Comparison of ENCODE assay signal across 26 mouse cellular contexts in the genomic region with DNA sequence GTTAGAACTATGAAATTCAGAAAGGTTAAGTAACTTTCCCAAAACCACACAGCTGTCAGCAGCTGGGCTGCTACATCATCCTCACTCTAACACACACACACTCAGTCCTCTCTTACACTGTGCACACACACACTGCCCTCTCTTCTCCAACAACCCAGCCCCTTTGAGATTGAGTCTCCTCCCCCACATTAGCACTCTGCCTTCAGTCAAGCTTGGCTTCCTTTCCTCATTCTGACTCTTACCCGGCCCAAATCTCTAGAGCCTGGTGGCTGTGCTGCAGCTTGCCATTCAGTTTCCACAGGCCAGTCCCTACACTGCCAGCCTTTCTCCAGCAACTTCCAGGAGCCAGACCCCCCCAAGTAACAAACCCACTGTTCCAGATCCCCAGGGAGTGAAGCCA.
DNase-seq lines count a peak whose midpoint lies in the region; ATAC-seq and TF ChIP-seq lines count a peak whose summit lies in the region.
"Had no signal": no experiment of that assay in that cellular context is flagged by ENCODE, and none has a peak within 500 bp of the region (broad histone marks: within the 10 kb centered on the region; RNA-seq: fewer than 3 reads in every experiment).

No protein-coding gene starts in this region.

- no peaks in the 10 kb centered on the region for H3K27me3 ChIP-seq in kidney, embryonic 14.5 days (ENCODE audit: control insufficient read depth, insufficient read depth, low read length)
- no peaks in the 10 kb centered on the region for H3K27me3 ChIP-seq in kidney, postnatal 0 days (ENCODE audit: insufficient read depth, low read length)
- H3K27me3 ChIP-seq: embryonic facial prominence, embryonic 13.5 days; hindbrain, embryonic 12.5 days; hindbrain, embryonic 15.5 days; Patski had no signal

- TF ChIP-seq CTCF in kidney, postnatal 0 days (IDR thresholded peaks at IDR 0.05; ENCODE audit: low read depth) = no peak

- no peak overlapping the region for H3K4me2 ChIP-seq in kidney, embryonic 14.5 days (replicated peaks; ENCODE audit: low read depth, low read length)
- H3K4me2 ChIP-seq in kidney, postnatal 0 days (ENCODE audit: low read length) = no peak overlapping the region
- H3K4me2 ChIP-seq: embryonic facial prominence, embryonic 13.5 days; heart, embryonic 11.5 days; hindbrain, embryonic 12.5 days; hindbrain, embryonic 15.5 days had no signal

- H3K4me3 ChIP-seq in kidney, embryonic 14.5 days (ENCODE audit: low read length) = no peak overlapping the region
- no peak overlapping the region for H3K4me3 ChIP-seq in kidney, postnatal 0 days (replicated peaks; ENCODE audit: low read depth, low read length)
- H3K4me3 ChIP-seq: embryonic facial prominence, embryonic 10.5 days; embryonic facial prominence, embryonic 13.5 days; erythroblast, embryonic 14.5 days; gastrocnemius, adult 2 months; hindbrain, embryonic 12.5 days; hindbrain, embryonic 15.5 days had no signal

- WGBS in kidney, embryonic 14.5 days = 12% methylated on average over 1 of the region's 1 CpGs
- 30% methylated on average over 1 of the region's 1 CpGs for whole genome bisulfite sequencing in kidney, postnatal 0 days

- no peak for DNase-seq in kidney, postnatal 4 days
- DNase-seq in kidney, postnatal 0 days (ENCODE audit: low spot score) = peak; percentile 56
- no peak for DNase-seq in kidney, adult 18-20 months
- DNase-seq in adipocyte (ENCODE audit: low spot score) = peak; percentile 54
- no peak for DNase-seq in urinary bladder, adult 2 months (ENCODE audit: low spot score)
- DNase-seq in testis, postnatal 14 days (ENCODE audit: low spot score) = no peak
- DNase-seq: adrenal gland, adult 8-10 months; adrenal gland, postnatal 25 days; cerebellum, adult 11-12 months; cerebellum, adult 8-10 months; cerebellum, postnatal 10 days; cerebellum, postnatal 36 days; embryo, embryonic 11 days; forebrain, postnatal 0 days; gastrocnemius, adult 2 months; gastrocnemius, postnatal 14 days had no signal

- H3K9me3 ChIP-seq in kidney, embryonic 14.5 days (ENCODE audit: control insufficient read depth, low read length) = no peaks in the 10 kb centered on the region
- no peaks in the 10 kb centered on the region for H3K9me3 ChIP-seq in kidney, postnatal 0 days (replicated peaks; ENCODE audit: low read length)
- H3K9me3 ChIP-seq: embryonic facial prominence, embryonic 10.5 days; embryonic facial prominence, embryonic 13.5 days; hindbrain, embryonic 12.5 days; hindbrain, embryonic 15.5 days had no signal

- ATAC-seq in kidney, embryonic 14.5 days (ENCODE audit: low FRiP score, low TSS enrichment) = peak; percentile 26; the same call in 1 of the 2 replicates
- ATAC-seq in kidney, postnatal 0 days (replicated peaks; ENCODE audit: low FRiP score, low read depth) = no peak; the same call in 1 of the 2 replicates
- ATAC-seq: CD4-positive, CD25-positive, alpha-beta regulatory T cell, adult 4 months; forebrain, embryonic 14.5 days; forebrain, postnatal 0 days; Patski had no signal

- peaks cover 31% of the 10 kb centered on the region for H3K4me1 ChIP-seq in kidney, embryonic 14.5 days (ENCODE audit: control insufficient read depth, insufficient read depth, low read length)
- H3K4me1 ChIP-seq in kidney, postnatal 0 days (replicated peaks; ENCODE audit: insufficient read depth, low read length) = peaks cover 16% of the 10 kb centered on the region

- H3K9ac ChIP-seq in kidney, embryonic 14.5 days (ENCODE audit: low read depth, low read length) = no peak overlapping the region
- H3K9ac ChIP-seq in kidney, postnatal 0 days (ENCODE audit: low read depth, low read length) = no peak overlapping the region
- H3K9ac ChIP-seq: embryonic facial prominence, embryonic 13.5 days; forebrain, postnatal 0 days; hindbrain, embryonic 12.5 days; hindbrain, embryonic 15.5 days had no signal

- H3K27ac ChIP-seq in kidney, embryonic 14.5 days (ENCODE audit: low read depth, low read length) = peak overlapping the region; percentile 2; the same call in 1 of the 2 replicates
- no peak overlapping the region for H3K27ac ChIP-seq in kidney, postnatal 0 days
- H3K27ac ChIP-seq: embryonic facial prominence, embryonic 10.5 days; embryonic facial prominence, embryonic 13.5 days; gastrocnemius, adult 2 months; hindbrain, embryonic 12.5 days; hindbrain, embryonic 15.5 days had no signal

- no peaks in the 10 kb centered on the region for H3K36me3 ChIP-seq in kidney, embryonic 14.5 days (ENCODE audit: control insufficient read depth, insufficient read depth, low read length)
- no peaks in the 10 kb centered on the region for H3K36me3 ChIP-seq in kidney, postnatal 0 days (ENCODE audit: insufficient read depth, low read length)
- H3K36me3 ChIP-seq: embryonic facial prominence, embryonic 10.5 days; embryonic facial prominence, embryonic 13.5 days; hindbrain, embryonic 12.5 days; hindbrain, embryonic 15.5 days had no signal

Comparison
In these comparisons a context has a peak if more than half of its experiments do, and no peak if none do; other contexts are left out.
1. DNase-seq: peak in kidney, postnatal 0 days (single experiment) and adipocyte (single experiment); none in kidney, postnatal 4 days (0 of 2), kidney, adult 18-20 months (single experiment), urinary bladder, adult 2 months (single experiment) and testis, postnatal 14 days (single experiment).